Mouse (Mus musculus): Measurements from ENCODE around the gene Acp2.

The Acp2 gene

DNA sequence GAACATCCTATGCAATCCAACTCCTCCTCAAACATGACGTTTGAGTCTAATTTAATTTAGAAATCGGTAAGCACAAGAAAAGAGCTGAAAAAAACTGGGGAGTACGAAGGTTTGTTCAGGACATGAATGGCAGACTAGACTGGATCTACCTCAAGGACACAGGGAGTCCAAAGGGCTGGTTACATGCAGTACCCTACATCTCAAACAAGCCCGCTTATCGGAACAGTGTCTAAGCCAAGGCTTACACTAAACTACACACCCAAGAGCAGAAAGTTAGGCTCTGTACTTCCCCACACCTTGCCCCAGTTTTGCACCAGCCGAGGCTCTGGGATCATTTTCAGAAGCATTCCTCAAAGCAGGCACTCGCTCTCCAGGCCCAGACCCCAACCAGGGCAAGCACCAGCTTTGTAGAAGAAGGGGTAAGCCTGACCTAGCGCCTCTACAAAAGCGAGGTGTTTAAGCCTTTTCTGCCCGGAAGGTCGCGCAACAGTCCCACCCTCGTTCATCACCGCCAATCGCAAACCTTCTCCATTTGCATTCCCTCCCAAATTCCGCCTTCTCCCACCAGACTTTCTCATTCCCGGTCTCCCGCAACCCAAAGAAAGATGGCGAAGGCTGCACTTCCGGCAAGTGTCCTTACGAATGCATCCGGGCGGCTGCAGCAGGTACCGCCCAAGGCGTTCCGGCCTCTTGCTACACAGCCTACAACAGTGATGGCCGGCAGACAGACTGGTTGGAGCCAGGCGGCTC is at the start of gene Acp2, which contains the start of gene Nr1h3:
Acp2 (plus strand) TSS at position 664 of the 750 bp plus-strand sequence.
Nr1h3 (minus strand) TSS at position 613 of the 750 bp plus-strand sequence.
- peak; percentile 87 for DNase-seq

DNA sequence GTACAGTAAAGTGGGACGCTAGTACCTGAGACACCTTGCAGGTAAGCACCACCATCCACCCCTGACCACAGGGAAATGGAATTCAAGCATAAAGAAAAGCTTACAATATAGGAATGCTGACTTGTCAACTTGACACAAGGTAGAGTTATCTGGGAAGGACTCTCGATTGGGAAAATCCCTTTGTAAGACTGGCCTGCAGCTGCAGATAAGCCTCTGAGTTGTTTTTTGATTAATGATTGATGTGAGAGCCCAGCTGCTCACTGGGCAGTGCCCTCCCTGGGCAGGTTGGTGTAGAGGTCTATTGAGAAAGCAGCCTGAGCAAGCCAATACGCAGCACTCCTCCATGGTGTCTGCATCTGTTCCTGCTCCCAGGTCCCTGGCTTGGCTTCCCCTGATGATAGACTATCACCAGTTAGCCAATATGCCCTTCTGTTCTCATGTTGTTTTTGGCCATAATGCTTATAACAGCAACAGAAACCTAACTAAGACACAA is 49.8 kb upstream of the Acp2 start:
- no peak for DNase-seq

DNA sequence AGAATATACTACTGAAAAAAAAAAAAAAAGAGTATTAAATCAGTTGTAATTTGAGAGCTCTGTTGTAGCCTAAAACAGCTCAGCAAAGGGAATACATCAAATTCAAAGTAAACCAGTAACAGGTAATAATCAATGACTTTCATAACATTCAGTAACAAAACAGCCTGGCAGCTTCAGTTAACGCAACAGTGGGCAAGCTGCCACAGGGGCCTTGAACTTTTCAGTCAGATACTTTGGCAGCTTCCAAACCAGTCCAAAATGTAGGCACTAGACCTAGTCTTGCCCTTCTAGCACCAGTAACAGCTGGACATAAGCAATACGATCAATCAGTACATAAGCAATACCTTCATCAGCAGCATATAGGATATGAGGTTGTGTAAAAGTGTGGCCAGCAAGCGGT is 48.6 kb upstream of the Acp2 start:
- DNase-seq = no peak

DNA sequence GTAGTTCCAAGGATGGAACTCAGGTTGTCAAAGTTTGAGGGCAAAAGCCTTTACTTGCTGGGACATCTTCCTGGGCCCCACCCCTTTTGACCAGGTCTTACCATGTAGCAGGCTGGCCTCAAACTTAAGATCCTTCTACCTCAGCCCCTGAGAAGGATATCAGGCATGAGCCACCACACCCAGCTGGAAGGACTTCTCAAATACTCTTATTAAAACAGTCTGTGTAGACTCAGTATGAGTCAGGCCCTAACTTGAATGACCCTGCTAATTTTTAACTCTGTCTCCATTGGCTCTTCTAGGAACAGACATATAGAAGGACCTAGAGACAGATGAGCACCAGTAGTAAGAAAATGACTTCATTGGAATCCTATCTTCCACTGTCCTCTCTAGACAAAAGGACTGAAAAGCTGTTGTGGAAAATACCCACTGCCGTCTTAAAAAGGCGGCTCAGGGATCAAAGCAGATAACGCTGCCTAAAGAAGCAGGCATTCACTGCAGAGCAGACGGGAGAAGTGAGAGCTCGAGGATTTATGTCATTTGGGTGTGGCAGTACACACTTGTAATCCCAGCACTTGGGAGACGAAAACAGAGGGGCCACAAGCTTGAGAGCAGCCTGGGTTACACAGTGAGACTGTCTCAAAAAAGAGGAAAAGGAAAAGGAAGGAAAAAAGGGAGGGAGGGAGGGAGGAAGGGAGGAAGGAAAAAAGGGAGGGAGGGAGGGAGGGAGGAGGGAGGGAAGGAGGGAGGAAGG is 45.5 kb upstream of the Acp2 start:
- DNase-seq = no peak

DNA sequence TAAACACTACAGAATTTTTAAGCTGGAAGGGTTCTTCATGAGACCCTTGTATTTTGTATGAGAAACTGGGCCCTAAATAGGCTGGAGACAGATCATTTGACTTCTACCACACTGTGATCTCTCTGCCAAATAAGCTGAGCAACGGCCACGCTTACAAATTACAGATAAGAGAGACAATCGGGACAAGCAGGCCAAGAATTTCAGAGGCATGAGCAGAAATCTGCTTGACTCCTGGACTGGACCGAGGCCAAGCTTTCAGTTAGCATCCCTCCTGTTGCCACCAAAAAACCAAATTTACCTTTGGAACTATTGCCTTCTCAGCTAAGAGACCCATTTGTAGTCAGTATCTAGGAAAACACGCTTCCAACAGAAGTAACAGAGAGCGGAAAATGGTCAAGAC is 42.1 kb upstream of the Acp2 start:
- DNase-seq = no peak

DNA sequence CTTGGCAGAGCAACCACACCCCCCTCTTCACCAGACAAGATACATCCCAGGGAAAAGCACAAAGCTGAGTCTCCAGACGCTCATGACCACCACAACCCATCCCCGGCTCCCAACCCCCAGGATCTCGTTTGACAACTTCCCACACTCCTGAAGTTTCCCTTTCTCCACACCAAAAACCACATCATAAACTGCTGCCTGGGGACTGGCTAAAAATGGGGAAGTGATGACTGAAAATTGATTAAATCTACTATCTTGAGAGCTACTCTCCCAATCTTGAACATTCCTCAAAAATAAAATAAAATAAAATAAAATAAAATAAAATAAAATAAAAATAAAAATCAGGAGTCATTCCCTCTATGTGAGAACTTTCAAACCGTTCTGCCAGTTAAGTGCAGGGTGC is 39.7 kb upstream of the Acp2 start:
- DNase-seq = no peak

DNA sequence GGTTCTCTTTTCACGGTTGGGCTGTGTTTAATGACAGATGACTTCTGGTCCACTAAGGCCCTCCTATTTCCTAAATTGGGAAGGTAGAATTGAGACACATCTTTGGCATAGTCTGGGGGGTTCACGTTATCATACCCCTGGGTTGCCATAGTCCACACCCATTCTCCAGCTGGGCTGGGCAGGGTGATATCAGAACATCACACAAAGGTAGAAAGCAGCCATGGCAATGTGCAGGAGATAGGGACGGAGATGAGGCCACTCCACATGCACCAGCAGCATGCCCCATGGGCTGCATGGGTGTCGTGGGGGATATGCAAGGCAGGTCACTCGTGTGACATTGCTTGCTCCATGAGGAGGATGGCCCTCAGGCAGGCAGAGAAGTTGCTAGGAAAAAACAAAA is 39.2 kb upstream of the Acp2 start:
- DNase-seq = no peak

DNA sequence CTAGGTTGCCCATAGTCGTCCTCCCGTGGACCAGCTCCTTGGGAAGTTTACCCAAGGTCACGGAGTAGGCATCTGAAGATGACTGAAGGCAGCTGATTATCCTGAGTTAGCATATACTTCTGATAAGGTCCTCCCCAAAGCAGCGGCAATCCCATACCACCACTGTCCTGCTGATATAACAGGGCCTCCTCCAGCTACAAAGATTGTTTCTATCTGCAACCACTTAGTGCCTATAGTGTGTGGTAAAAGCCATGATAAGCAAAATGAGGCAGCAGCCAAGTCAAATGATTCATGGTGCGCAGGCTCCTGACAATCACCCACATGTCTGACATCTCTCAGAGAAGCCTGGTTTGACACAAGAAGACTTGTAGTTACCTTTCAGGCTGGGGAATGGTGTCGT is 37.7 kb upstream of the Acp2 start:
- DNase-seq = no peak

DNA sequence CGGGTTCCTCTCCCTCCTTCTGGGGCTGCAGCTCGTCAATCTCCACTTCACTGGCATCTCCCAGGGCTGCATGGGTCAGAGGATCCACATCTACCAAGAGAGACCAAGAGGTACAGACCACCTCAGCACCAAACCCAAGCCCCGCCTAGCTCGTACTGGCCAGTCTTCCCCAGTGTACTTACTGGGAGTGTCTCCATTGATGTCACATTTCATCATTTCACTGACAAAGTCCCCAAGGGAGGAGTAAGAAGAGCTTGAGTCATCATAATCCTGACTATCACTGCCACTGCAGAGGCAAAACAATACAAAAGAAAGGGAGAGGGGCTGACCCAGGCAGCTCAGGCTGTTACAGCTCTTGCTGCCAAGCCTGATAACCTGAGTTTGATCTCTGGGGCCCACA is 35.1 kb upstream of the Acp2 start:
- no peak for DNase-seq

DNA sequence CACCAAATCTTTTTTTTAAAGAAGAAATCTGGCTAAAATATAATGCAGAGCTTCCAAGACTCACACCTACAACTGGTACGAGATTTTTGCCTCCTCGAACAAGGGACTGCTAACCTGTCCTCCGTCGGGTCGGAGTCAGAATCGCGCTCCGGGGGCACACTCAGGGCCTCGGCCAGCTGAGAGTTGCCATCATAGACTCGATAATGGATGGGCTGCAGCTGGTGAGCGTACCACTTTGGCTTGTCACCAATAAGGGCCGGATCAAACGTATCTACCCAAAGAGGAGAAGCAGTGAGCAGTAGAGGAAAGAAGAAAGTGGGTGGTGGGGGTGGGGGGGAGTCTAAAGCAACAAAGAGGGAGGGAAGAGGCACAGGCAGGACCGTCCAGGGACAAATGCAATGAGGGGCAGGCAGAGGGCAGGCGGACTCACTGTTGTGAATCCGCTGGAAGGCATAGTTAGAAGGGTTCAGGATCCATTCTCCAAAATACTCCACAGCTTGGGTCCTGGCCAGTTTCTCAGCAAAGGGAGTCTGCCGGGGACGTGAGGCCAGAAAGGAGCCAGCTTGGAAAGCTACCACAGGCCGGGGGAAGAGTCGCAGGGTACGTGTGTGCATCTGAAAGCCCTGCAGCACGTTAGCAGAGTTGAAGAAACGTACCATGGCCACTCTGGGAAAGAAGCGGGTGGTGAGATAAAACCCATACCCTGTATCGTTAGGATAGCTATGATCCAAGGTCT is 32.9 kb upstream of the Acp2 start:
- no peak for DNase-seq

DNA sequence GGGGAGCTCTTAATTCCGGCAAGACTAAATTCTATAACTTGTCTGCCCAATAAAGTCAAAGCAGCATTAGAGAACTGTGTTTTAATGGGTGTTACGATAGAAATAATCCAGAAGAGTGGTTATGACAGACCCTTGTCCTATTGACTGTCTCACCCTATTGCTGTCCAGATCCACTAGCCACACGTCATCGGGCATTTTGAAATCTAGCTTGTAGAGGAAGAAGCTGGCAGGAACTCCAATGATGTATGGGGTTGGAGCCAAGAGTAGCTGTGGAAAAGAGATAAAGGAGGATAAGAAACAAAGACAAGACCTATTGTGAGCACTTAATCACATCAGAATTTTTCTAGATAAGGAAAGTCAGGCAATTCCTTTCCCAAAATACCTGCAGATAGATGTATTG is 27.2 kb upstream of the Acp2 start:
- no peak for DNase-seq

DNA sequence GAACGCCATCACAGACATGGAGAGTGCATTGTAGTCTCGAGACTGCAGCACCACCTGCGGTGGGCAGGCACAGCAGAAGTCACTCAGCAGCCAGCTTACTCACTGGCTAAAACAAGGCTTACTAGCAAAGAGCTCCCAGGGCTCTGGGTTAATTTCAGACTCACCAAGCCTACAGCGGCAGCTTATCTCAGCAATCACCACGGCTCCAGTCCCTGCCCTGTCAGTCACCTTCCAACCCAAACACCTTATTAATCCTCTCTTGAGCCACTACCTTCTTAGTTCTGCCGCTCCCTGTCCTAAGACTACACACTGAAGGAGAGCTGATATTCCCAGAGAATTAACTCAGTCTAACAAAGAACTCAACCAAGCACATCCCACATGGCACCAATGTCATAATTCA is 26.5 kb upstream of the Acp2 start:
- DNase-seq = no peak

DNA sequence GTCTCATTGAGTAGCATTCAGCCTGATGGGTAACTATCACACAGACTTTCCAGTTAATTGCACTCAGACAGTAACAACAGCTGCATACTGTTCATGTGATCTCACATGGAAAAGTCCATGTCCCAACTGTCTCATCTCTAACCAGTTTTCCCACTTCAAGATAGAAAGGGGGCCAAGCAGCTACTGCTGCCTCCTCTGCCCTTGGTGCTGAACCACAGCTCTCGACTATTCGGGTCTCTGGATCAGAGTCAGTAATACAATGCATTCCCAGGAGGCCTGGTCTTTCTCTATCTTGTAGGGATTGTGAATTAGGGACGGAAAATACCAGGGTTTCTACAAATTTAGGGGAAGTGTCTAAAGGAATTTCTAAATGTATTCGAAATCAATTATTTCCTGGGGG is 22.9 kb upstream of the Acp2 start:
- no peak for DNase-seq

DNA sequence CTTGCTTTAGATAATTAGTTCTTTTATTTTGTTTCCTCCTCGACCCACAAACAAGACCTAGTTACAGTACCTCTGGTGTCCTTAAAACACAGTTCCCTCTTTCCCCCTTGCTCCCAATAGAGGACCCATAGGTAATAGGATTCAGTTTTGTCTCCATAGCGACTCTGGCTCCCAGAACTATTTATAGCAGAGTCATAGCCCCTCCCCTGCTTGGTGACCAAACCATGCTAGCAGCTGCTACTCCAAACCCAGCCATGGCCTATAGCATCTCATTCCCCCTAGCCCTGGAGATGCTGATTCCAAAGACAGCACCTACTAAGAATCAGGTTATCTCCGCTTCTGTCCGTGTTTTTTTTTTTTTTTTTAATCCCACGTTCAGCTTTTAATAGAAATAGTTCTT is 22.0 kb upstream of the Acp2 start:
- no peak for DNase-seq

DNA sequence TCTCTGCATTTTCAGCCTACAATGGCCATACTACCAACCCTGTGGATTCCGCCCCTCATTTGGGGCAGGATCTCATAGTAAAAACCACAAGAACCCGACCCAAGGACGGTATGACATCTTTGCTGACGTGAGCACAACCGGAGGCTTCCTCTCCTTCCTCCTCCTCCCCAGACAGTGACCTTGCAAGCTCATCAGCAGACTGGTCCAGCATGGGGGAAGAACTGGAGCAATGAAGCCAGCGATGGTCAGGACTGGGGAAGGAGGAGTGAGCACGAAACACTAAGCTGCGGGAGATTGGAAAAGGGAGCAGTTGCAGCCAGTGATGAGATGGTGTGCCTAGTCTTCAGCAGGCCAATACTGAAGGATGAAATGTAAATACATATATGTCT is 20.7 kb upstream of the Acp2 start:
- DNase-seq = no peak

DNA sequence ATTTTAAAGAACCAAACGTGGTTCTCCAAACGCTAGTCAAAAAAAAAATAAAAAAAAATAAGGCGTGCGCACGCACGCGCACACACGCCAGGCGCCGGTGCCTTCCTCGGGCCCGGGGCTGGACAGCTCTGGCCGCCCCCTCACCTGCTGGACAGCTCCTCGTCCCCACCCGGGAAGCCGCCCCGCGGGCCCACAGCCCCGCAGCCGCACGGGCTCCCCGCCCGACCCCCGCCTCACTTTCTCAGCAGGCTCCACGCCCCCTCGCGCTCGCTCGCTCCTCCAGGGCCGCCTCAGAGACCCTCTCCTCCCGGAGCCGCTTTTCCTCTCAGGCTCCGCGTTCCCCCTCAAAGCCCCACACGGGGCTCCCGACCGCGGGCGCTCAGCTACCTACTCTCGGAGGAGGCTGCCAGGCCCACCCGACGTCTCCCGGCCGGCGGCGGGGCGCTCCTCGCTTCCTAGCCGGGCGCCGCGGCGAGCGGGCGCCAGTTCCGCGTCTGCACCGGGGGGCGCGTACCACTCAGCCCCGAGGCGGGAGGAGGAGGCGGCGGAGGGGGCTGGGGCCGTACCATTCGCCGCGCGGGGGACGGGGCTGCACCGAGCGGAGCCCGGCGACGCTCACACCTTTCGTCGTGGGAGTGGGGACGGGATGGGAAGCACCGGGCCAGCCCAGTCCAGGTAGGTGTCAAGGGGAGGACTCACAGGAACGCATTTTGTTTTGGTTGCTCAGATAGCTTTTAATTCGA is 20.1 kb upstream of the Acp2 start:
- DNase-seq = peak; percentile 88

DNA sequence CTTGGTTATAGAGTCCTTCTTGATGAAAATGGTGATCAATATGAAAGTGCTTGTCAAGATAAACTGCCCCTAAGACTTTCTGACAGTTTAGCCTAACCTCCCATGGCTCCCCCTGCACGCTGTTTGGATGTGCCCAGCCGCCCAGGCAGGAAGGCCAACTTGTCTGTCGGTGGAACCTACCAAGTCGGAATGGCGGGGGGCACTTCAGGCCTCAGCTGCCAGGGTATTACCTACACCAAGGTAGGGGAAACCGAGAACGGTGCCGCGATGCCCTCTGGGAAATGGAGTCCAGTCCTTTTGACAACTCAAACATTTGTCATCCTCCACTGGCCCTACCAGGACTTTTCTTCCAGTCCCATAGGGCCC is 19.6 kb upstream of the Acp2 start:
- peak; percentile 96 for DNase-seq

DNA sequence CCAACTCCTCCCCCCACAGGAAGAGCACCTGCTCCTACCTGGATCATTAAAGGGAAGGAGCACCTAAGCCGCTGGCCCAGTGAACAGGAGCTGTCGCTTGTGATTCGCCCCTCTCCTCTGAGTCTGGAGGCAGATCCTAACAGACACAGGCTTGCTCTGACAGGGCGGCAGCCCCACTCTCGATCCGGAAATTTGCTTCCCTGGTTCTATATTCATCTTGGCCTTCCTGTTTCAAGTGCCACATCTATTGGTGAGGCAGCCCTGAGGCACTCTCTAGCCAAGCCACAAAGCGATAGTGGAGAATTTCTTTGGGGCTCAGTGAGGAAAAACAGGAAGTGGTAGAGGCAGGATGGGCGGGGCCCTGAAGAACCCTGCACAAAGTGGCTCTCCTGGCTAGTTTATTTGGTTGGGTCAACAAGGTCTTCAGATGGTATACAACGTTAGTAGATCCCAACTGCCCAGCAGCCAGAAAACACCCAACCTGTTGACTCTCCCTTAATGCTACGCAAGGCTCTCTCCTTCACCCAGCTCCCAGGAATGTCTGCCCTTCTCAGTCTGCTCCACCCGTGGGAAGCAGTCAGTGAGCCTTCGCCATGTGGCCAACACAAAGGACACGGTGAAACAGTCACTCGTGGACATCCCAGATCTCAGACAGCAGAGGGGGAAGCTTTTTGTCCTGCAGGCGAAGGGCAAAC is 18.8 kb upstream of the Acp2 start, which contains the start of gene Madd:
Madd (minus strand) TSS at position 127 of the 695 bp plus-strand sequence.
- DNase-seq = no peak

DNA sequence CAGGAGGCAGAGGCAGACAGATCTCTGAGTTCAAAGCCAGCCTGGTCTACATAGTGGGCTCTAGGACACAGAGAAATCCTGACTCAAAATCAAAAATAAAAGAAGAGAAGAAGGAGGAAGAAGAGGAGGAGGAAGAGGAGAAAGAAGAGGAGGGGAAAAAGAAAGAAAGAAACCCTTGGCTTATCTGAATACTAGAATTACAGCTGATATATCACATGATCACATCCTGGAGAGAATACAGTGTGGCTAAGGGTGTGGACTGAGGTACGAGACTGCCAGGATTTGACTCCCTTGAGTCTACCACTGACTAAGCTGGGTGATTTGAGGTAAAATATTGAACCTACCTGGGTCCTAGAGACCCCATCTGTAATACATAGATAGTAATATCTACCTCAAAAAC is 16.5 kb upstream of the Acp2 start:
- DNase-seq = no peak

DNA sequence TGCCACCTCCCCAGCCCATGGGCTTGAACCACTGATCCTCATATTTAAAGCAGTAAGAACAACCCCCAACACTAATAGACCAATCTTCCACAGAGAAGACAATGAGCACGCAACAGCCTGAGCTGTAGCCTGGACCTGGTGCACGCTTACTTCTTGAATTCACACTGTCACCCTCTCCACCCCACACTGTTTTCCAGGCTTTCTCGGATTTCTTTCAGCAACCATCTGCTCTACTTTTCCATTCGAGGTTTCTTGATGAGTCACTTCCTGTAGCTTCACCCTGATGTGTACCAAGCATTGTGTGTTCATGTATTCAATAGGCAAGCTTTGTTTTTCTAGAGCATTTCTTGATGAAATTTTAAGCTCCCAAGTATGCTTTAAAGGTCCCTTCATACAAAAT is 15.3 kb upstream of the Acp2 start:
- no peak for DNase-seq

DNA sequence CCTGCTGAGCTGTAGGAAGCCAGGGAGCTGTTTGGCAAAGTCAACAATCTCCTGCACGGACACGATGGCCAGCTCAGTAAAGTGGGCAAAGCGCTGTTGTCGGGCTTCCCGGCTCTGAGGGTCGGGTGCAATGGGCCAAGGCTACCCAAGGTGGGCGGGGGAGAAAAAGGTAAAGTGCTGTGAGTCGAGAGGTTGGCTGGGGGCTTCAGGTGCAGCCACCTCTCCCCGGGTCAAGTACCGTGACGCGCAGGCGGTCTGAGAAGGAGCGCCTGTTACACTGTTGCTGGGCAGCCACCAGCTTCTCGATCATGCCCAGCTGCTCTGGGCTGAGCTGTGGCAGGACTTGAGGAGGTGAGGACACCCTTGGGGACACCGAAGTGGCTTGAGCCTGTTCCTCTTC is 12.2 kb upstream of the Acp2 start:
- no peak for DNase-seq

DNA sequence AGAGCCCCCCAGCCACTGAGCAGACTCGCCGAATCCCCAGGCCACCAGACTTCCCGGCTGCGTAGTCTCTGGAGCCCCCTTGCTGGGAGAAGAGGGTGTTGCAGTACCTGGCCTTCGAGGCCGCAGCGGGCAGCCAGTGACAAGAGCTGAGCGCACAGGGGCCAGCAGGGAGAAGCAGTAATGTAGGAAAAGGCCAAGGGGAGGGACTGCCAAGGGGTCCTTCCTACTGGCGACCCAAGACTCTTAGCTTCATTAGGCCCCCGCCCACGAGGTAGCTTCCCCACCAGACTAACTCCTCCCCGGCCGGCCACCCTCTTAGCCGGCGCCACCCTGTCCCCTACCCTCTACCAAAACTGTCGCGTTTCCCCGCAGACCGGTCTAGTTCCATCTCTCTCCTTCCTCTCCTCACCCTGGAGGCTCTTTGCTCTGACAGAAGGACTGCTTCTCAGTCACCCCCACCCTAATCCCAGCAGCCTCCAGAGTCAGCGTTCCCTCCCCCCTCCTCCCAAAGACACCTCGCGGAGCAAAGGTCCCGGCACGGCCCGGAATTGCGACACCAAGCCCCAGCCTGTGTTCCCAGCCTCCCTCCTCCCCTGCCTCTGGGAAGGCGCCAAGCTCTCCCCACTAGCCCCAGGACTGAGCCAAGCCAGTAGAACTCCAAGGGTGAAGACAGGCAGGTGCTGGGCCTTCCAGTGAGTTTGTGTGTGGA is 7.9 kb upstream of the Acp2 start:
- DNase-seq = peak; percentile 46
